Mouse (Mus musculus): ENCODE results near the gene Cx3cr1. TPM values are rescaled to one million over a fixed set of nuclear protein-coding genes. Genes with fewer than 3 reads are reported as not detected.

Cx3cr1 gene
- polyA plus RNA-seq, 1 experiment, result 3.9 TPM

DNA sequence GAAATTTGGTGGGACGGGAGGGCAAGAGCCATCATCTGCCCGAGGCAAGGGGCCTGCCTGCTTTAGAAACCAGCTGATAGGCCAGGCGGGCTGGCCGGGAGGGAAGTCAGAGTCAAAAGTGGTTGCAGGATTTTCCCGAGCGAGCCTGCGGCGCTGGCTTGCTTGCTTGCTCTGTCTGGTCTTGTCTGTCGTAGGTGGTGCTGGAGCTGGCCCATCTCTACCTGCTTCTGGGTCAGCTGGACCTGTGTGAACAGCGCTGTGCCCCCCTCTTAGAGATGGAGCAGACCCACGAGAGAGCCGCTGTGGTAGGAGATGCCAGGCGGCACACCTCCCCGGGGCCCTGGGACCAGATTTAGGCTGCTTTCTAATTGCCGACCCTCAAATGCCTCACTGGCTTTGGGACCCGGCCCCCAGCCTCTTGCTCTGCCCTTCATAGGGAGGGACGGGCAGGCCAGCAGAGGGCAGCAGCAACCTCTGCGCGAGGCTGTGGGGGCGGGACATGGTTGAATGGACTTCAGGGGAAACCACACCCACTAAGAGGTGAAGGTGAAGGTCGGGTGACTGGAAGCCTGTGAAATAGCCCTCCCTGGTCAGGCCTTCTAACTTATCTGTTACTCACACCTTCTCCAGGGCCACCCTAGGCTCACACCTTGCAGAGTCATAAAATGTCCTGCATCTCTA is 106.6 kb downstream of the Cx3cr1 start:
- Histone ChIP-seq H3K36me3 (ENCODE audit: control insufficient read depth, insufficient read depth, low read length) (no peaks in the 10 kb centered on the region), H3K27me3 (ENCODE audit: control insufficient read depth, insufficient read depth, low read length) (no peaks in the 10 kb centered on the region), H3K4me1 (ENCODE audit: control insufficient read depth, insufficient read depth, insufficient read length, low read length) (peaks cover 1% of the 10 kb centered on the region; the same call in 1 of the 2 replicates), H3K27ac (ENCODE audit: insufficient read depth, low read depth, low read length) (no peak overlapping the region), H3K4me3 (ENCODE audit: low read depth, low read length) (no peak overlapping the region)
- TF ChIP-seq CTCF (IDR thresholded peaks at IDR 0.05; ENCODE audit: extremely low read depth, insufficient read length, insufficient replicate concordance, low read depth, low read length), result peak; percentile 73
- TF ChIP-seq POLR2A (IDR thresholded peaks at IDR 0.05; ENCODE audit: low read depth, low read length), result no peak
- whole genome bisulfite sequencing, result 28% methylated on average over 21 of the region's 21 CpGs

- Histone ChIP-seq H3K27me3 (ENCODE audit: control insufficient read depth, insufficient read depth, low read length) (no peaks in the 10 kb centered on the region), H3K4me3 (ENCODE audit: low read depth, low read length) (no peak overlapping the region), H3K27ac (ENCODE audit: insufficient read depth, low read depth, low read length) (no peak overlapping the region), H3K36me3 (ENCODE audit: control insufficient read depth, insufficient read depth, low read length) (no peaks in the 10 kb centered on the region), H3K4me1 (ENCODE audit: control insufficient read depth, insufficient read depth, insufficient read length, low read length) (peaks cover 1% of the 10 kb centered on the region; the same call in 1 of the 2 replicates)
- WGBS, result 61% methylated on average over 4 of the region's 4 CpGs
- no peak for TF ChIP-seq POLR2A (IDR thresholded peaks at IDR 0.05; ENCODE audit: low read depth, low read length)
- TF ChIP-seq CTCF (IDR thresholded peaks at IDR 0.05; ENCODE audit: extremely low read depth, insufficient read length, insufficient replicate concordance, low read depth, low read length), result no peak
These were observed 107.5 kb downstream of the Cx3cr1 start for GRCm38 (mm10) chr9:119962216-119962615.

GRCm38 (mm10) chr9:119958835-119959234 is 110.8 kb downstream of the Cx3cr1 start:
- no peak overlapping the region for H3K4me3 ChIP-seq (ENCODE audit: low read depth, low read length)
- 53% methylated on average over 9 of the region's 9 CpGs for WGBS
- no peaks in the 10 kb centered on the region for H3K27me3 ChIP-seq (ENCODE audit: control insufficient read depth, insufficient read depth, low read length)
- H3K36me3 ChIP-seq (ENCODE audit: control insufficient read depth, insufficient read depth, low read length), result no peaks in the 10 kb centered on the region
- peaks cover 1% of the 10 kb centered on the region; the same call in 1 of the 2 replicates for H3K4me1 ChIP-seq (ENCODE audit: control insufficient read depth, insufficient read depth, insufficient read length, low read length)
- TF ChIP-seq CTCF (IDR thresholded peaks at IDR 0.05; ENCODE audit: extremely low read depth, insufficient read length, insufficient replicate concordance, low read depth, low read length) (no peak), POLR2A (IDR thresholded peaks at IDR 0.05; ENCODE audit: low read depth, low read length) (no peak)
- H3K27ac ChIP-seq (ENCODE audit: insufficient read depth, low read depth, low read length), result no peak overlapping the region

DNA sequence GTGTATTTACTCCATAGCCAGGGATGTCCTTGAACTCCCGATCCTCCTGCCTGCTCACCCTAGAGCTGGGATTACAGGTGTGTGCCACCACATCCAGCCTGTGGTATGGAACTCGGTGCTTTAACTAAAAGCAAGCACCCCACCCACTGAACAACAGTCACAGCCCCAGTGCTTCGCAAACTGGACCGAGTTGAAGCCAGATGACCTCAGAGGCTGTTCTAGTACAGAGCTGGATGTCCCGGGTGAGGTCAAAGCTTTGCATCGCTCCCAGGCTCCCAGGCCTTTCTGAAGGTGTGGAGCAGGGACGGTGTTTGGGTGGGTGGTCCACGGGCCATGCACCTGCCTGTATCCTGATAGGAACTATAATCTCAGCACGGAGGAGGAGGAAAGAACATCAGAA is 118.3 kb downstream of the Cx3cr1 start:
- Histone ChIP-seq H3K36me3 (ENCODE audit: control insufficient read depth, insufficient read depth, low read length) (no peaks in the 10 kb centered on the region), H3K4me3 (ENCODE audit: low read depth, low read length) (no peak overlapping the region), H3K4me1 (ENCODE audit: control insufficient read depth, insufficient read depth, insufficient read length, low read length) (no peaks in the 10 kb centered on the region), H3K27me3 (ENCODE audit: control insufficient read depth, insufficient read depth, low read length) (no peaks in the 10 kb centered on the region), H3K27ac (ENCODE audit: insufficient read depth, low read depth, low read length) (no peak overlapping the region)
- WGBS, result 78% methylated on average over 9 of the region's 9 CpGs
- TF ChIP-seq POLR2A (IDR thresholded peaks at IDR 0.05; ENCODE audit: low read depth, low read length) (no peak), CTCF (IDR thresholded peaks at IDR 0.05; ENCODE audit: extremely low read depth, insufficient read length, insufficient replicate concordance, low read depth, low read length) (no peak)

DNA sequence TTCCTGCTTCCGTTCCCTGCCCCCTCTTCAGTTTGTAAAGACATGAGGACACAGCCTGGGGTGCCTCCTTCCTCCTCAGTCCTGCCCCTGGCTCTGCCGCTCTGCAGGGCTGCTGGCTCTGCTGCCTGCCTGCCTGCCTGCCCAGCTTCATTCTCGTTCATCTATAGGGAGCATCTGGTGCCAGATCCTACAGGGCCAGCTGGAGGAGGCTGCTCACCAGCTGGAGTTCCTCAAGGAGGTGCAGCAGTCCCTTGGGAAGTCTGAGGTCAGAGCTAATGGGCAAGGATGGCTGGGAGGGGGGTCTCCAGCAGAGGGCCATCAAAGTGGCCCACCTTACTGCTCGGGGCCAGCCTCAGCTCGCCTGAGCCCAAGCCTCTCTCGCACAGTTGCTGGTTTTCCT is 119.2 kb downstream of the Cx3cr1 start:
- Histone ChIP-seq H3K27me3 (ENCODE audit: control insufficient read depth, insufficient read depth, low read length) (no peaks in the 10 kb centered on the region), H3K4me1 (ENCODE audit: control insufficient read depth, insufficient read depth, insufficient read length, low read length) (no peaks in the 10 kb centered on the region), H3K4me3 (ENCODE audit: low read depth, low read length) (no peak overlapping the region), H3K36me3 (ENCODE audit: control insufficient read depth, insufficient read depth, low read length) (no peaks in the 10 kb centered on the region), H3K27ac (ENCODE audit: insufficient read depth, low read depth, low read length) (no peak overlapping the region)
- TF ChIP-seq CTCF (IDR thresholded peaks at IDR 0.05; ENCODE audit: extremely low read depth, insufficient read length, insufficient replicate concordance, low read depth, low read length), result no peak
- no peak for TF ChIP-seq POLR2A (IDR thresholded peaks at IDR 0.05; ENCODE audit: low read depth, low read length)
- 56% methylated on average over 6 of the region's 6 CpGs for WGBS

DNA sequence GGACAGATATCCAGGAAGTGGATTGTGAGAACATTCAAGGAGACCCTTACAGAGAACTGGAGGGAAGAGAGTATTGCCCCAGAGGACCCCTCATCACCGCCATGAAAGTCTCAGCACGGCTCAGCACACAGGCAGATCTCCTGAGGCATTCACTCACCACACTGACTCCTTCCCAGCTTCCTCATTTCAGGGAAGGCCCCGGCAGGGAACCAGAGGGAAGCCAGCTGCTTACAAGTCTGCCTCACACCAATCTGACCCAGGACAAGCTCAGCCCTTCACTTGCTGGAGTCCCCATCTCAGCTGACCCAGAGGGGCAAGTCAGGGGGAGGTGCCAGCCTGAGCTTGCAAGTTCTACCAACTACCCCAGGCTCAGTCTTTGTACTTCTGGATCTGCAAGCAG is 120.9 kb downstream of the Cx3cr1 start:
- H3K27me3 ChIP-seq (ENCODE audit: control insufficient read depth, insufficient read depth, low read length), result no peaks in the 10 kb centered on the region
- no peaks in the 10 kb centered on the region for H3K36me3 ChIP-seq (ENCODE audit: control insufficient read depth, insufficient read depth, low read length)
- 51% methylated on average over 3 of the region's 3 CpGs for WGBS
- no peak for TF ChIP-seq POLR2A (IDR thresholded peaks at IDR 0.05; ENCODE audit: low read depth, low read length)
- TF ChIP-seq CTCF (IDR thresholded peaks at IDR 0.05; ENCODE audit: extremely low read depth, insufficient read length, insufficient replicate concordance, low read depth, low read length), result no peak
- H3K27ac ChIP-seq (ENCODE audit: insufficient read depth, low read depth, low read length), result no peak overlapping the region
- H3K4me1 ChIP-seq (ENCODE audit: control insufficient read depth, insufficient read depth, insufficient read length, low read length), result no peaks in the 10 kb centered on the region
- H3K4me3 ChIP-seq (ENCODE audit: low read depth, low read length), result no peak overlapping the region

DNA sequence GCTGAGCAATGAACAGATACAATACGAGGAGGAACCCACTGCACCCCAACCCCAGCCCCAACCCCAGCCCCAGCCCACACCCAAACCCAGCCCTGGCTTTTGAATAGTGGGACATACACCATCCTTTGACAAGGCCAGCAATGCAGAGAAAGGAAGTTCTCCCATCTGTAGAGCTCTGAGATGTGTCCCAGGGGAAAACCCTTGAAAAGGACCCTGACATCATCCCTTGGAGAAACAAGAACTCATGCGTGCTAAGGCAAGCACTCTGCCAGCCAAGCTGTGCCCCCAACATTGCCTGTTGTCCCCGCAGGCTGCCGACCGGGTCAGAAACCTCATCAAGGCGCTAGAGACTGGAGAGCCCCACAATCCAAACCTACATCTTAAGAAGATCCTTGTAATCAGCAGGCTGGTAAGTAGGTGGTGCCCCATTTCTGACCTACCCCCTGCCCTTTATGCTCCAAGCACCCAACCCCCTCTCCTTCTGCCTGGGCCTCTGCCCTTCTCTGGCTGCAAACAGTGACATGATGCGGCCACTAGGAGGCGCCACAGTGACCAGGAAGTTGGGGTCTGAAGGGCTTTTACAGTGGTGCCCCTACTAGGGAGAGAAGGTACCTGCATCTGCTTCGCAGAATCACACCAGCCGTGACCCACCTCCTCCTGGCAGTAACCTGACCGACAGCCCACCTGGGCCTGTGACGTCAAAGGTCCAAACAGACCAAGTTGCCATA is 124.3 kb downstream of the Cx3cr1 start:
- Histone ChIP-seq H3K4me1 (ENCODE audit: control insufficient read depth, insufficient read depth, insufficient read length, low read length) (no peaks in the 10 kb centered on the region), H3K27me3 (ENCODE audit: control insufficient read depth, insufficient read depth, low read length) (no peaks in the 10 kb centered on the region), H3K27ac (ENCODE audit: insufficient read depth, low read depth, low read length) (no peak overlapping the region), H3K36me3 (ENCODE audit: control insufficient read depth, insufficient read depth, low read length) (no peaks in the 10 kb centered on the region), H3K4me3 (ENCODE audit: low read depth, low read length) (no peak overlapping the region)
- 73% methylated on average over 12 of the region's 12 CpGs for WGBS
- TF ChIP-seq POLR2A (IDR thresholded peaks at IDR 0.05; ENCODE audit: low read depth, low read length) (no peak), CTCF (IDR thresholded peaks at IDR 0.05; ENCODE audit: extremely low read depth, insufficient read length, insufficient replicate concordance, low read depth, low read length) (peak; percentile 53; the same call in 1 of the 2 replicates)

Data from small intestine, adult 2 months (tissue).